Mouse (Mus musculus) midbrain, embryonic 15.5 days (tissue): ENCODE measurements around the gene Nfic. TPM values are rescaled to one million over a fixed set of nuclear protein-coding genes. Genes with fewer than 3 reads are reported as not detected.

ENCODE experiments used
- ATAC-seq: fragments of 200-750 bp; cut with Nextera tagmentation; replicated peaks from 2 replicates; pipeline ENCODE4 v1.8.0; 2017; ENCODE audit warnings: moderate TSS enrichment
- H3K27ac ChIP-seq: fragments of 300-500 bp; sonication (generic); 2 replicates; pipeline ENCODE4 v1.5.1; 2015; ENCODE audit warnings: mild to moderate bottlenecking, inconsistent platforms
- H3K27me3 ChIP-seq: fragments of 300-500 bp; sonication (generic); replicated peaks from 2 replicates; pipeline ENCODE4 v1.6.1; 2015; ENCODE audit warnings: inconsistent platforms
- H3K36me3 ChIP-seq: fragments of 300-500 bp; sonication (generic); replicated peaks from 2 replicates; pipeline ENCODE4 v1.6.1; 2015; ENCODE audit warnings: inconsistent platforms
- H3K4me1 ChIP-seq: fragments of 300-500 bp; sonication (generic); 2 replicates; pipeline ENCODE4 v1.6.1; 2015; ENCODE audit warnings: inconsistent platforms
- H3K4me2 ChIP-seq: fragments of 300-500 bp; sonication (generic); 2 replicates; pipeline ENCODE4 v1.6.1; 2015; ENCODE audit warnings: inconsistent platforms, mild to moderate bottlenecking, moderate library complexity
- H3K4me3 ChIP-seq: fragments of 300-500 bp; sonication (generic); 2 replicates; pipeline ENCODE4 v1.5.1; 2015; ENCODE audit warnings: mild to moderate bottlenecking, inconsistent platforms
- H3K9ac ChIP-seq: fragments of 300-500 bp; sonication (generic); 2 replicates; pipeline ENCODE4 v1.6.1; 2015; ENCODE audit warnings: mild to moderate bottlenecking, inconsistent platforms
- H3K9me3 ChIP-seq: fragments of 300-500 bp; sonication (generic); 2 replicates; pipeline ENCODE4 v1.6.1; 2016; ENCODE audit warnings: inconsistent platforms
- WGBS: fragments of 180-500 bp; shearing (Covaris S2); methylation state at CpG from one replicate; pipeline ENCODE4 v1.1.7; 2015; ENCODE audit warnings: mixed read lengths; 5-methylcytosine and 5-hydroxymethylcytosine counted together
- polyA plus RNA-seq: library from polyadenylated mRNA; unstranded; fragments of >200 nt; fragmentation: Nextera tagmentation; extraction: Ambion mirVana; gene quantifications from 2 replicates; pipeline ENCODE4 v1.2.1, GENCODE M21; 2015

Nfic gene
- polyA plus RNA-seq, 1 experiment from 2014 or later = 18.1 TPM

DNA sequence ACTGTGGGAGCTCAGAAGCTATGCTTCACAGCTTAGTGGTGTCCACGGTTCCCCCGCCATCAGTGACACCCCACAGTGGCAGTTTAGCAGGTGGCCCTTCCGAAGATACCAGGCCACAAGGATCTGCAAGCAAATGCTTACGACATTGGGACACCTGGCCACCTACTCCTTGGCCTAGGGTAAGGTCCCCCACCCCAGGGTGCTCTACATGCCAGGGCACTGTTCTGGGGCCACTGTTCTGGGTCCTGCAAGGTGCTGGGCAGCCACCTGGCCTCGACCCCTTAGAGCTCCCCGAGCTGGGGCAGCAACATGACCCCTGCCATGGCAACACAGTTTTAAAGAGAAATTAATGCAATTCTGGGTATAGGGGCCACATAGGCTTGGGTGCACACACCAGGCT is 39.7 kb upstream of the Nfic start:
- no peak overlapping the region for H3K27ac ChIP-seq
- 80% methylated on average over 6 of the region's 6 CpGs for WGBS
- H3K4me2 ChIP-seq = peak overlapping the region; percentile 84
- H3K9me3 ChIP-seq = no peaks in the 10 kb centered on the region
- H3K4me1 ChIP-seq = peaks cover 31% of the 10 kb centered on the region
- ATAC-seq = no peak
- H3K36me3 ChIP-seq = peaks cover 11% of the 10 kb centered on the region; the same call in 1 of the 2 replicates
- peak overlapping the region; percentile 83 for H3K4me3 ChIP-seq
- no peaks in the 10 kb centered on the region for H3K27me3 ChIP-seq
- H3K9ac ChIP-seq = peak overlapping the region; percentile 71

DNA sequence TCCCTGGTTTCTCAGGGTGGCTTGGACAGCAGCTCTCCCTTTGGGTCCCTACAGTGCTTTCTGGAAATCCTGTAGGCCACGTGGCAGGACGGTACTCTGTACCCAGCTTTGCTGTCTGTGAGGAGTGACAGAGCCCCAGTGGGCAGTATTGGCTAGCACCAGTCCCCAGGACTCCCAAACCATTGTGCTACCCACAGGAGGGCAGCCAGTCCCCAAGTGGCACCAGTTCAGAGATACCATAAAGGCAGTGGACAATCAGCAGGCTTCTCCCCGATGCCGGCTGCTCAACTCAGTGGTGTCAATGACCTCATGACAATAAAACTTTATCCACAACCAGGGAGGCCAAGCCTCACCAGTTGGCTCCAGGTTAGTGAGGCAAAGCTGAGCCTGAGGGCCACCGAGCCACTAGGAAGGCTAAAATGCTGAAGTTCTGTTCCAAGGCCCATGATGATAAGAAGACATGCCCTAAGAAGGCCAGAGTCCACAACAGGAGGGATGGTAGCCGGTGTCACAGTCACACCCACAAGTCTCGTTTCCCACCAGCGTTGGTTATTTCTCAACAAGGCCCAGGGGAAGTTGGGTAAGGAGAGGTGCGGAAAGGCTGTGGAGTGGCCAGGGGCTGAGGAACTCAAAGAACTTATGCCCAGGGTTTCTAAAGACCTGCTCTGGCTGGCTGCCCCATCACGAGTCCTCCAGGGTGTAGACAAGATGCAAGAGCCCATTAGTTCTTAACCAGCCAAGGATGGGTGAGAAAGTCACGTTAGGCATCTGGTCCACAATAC is 39.0 kb upstream of the Nfic start:
- Histone ChIP-seq H3K9ac (no peak overlapping the region), H3K9me3 (no peaks in the 10 kb centered on the region), H3K36me3 (peaks cover 16% of the 10 kb centered on the region; the same call in 1 of the 2 replicates), H3K4me2 (no peak overlapping the region; the same call in 1 of the 2 replicates), H3K4me1 (peaks cover 31% of the 10 kb centered on the region), H3K27ac (no peak overlapping the region), H3K4me3 (no peak overlapping the region), H3K27me3 (no peaks in the 10 kb centered on the region)
- ATAC-seq = no peak
- 89% methylated on average over 11 of the region's 11 CpGs for WGBS

DNA sequence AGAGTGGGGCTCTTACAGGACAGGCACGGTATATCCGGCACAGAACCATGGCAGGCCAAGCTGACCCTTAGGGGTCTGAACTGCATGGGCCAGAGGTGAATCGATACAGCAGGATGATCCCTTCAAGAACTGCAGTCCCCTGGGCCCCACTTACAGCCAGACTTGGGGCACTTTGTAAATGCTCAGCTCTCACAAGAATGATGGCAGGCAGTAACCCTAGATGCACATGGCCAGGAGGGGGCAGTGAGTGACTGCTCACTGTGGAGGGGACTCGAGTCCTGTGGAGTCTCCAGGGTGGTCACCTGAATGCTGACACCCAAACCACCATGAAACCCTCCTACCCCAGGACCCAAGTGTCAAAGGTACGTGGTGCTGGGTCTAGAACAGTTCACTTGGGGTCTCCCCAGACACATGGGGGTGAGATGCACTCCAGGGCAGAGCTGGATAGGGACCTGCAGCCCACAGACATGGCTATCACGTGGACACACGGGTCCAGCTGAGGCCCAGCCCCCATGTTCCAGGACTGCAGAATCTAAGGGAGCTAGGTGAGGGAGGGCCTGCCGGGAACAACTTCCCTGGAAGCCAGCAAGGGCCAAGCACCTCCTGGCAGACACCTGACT is 38.3 kb upstream of the Nfic start:
- no peaks in the 10 kb centered on the region for H3K27me3 ChIP-seq
- H3K9ac ChIP-seq = no peak overlapping the region
- H3K9me3 ChIP-seq = no peaks in the 10 kb centered on the region
- no peak overlapping the region for H3K4me3 ChIP-seq
- peaks cover 31% of the 10 kb centered on the region for H3K4me1 ChIP-seq
- ATAC-seq = no peak
- WGBS = 88% methylated on average over 8 of the region's 8 CpGs
- H3K27ac ChIP-seq = no peak overlapping the region
- H3K36me3 ChIP-seq = peaks cover 20% of the 10 kb centered on the region; the same call in 1 of the 2 replicates
- no peak overlapping the region for H3K4me2 ChIP-seq

DNA sequence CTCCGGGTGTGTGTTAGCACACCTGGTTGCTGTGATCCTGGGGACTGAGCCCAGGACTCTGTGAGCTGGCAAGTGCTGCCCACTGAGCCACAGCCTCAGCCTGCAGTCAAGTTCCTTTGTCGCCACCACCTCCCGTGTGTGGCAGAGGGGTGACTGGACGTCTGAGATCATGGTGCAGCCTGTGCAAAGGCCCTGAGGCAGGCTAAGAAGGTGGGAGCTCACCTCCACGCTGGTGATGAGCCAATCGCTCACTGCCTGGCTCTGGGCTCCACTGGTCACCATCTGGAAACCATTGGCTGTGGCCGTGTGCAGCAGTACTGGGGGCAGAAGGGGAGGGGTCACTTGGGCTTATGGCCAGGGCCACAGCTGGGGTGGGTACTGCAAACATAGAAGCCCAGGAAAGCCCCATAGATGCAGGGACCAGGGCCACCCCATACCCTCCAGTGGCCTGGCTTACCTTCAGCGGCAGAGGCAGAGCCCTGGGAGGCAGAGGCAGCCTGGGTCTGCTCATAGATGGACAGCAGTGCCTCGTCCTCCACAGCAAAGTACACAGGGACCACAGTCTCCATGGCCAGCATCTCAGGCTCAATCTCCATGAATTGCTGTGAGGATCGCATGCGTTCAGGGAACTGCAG is 37.3 kb upstream of the Nfic start:
- no peak overlapping the region for H3K9ac ChIP-seq
- no peaks in the 10 kb centered on the region for H3K27me3 ChIP-seq
- H3K4me3 ChIP-seq = no peak overlapping the region
- H3K27ac ChIP-seq = no peak overlapping the region
- H3K9me3 ChIP-seq = no peaks in the 10 kb centered on the region
- H3K36me3 ChIP-seq = peaks cover 28% of the 10 kb centered on the region; the same call in 1 of the 2 replicates
- ATAC-seq = no peak
- H3K4me2 ChIP-seq = no peak overlapping the region
- 93% methylated on average over 11 of the region's 11 CpGs for WGBS
- H3K4me1 ChIP-seq = peaks cover 29% of the 10 kb centered on the region

DNA sequence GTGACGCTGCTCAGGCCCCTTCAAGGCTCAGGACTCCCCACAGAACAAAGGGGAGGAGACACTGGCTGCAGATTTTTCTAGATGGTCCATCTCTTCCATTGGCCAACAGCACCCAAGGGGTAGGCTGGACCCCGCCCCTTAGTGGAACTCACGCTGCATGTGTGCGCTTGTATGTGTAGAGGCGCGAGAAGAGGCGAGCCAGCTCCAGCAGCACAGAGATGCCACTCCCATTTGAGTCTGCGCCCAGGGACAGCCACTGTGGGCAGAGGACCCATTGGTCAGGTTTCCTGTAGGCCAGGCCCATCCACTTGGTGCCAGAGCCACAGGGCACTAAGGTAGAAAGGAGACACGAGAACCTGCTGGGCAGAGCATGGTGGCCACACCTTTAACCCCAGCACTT is 35.6 kb upstream of the Nfic start:
- H3K9ac ChIP-seq = no peak overlapping the region
- ATAC-seq = no peak

DNA sequence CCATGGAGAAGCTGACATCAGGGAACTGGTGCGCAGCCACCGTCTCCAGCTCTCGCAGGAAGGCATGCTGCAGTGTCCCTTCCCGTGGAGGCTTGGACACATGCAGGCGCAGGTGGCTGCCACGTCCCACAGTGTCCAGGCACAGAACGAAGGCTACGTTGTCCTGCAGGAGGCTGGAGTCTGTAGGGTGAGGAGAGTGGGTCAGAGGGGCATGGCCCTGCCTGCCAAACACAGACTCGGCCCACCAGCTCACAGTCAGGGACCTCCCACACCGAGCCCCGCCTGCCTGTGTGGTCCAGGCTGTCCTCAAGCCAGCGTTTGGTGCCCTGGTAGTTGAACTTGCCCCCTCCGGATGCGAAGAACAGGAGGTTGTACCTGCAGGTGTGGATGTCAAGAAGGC is 34.5 kb upstream of the Nfic start:
- peaks cover 40% of the 10 kb centered on the region; the same call in 1 of the 2 replicates for H3K36me3 ChIP-seq
- H3K27me3 ChIP-seq = no peaks in the 10 kb centered on the region
- H3K4me2 ChIP-seq = no peak overlapping the region
- ATAC-seq = no peak
- no peak overlapping the region for H3K9ac ChIP-seq
- no peaks in the 10 kb centered on the region for H3K9me3 ChIP-seq
- H3K27ac ChIP-seq = no peak overlapping the region
- no peak overlapping the region for H3K4me3 ChIP-seq
- H3K4me1 ChIP-seq = peaks cover 17% of the 10 kb centered on the region
- whole genome bisulfite sequencing = 86% methylated on average over 14 of the region's 14 CpGs

More for the DNA sequence above, 35.6 kb upstream of the Nfic start:
- Histone ChIP-seq H3K4me2 (no peak overlapping the region), H3K9me3 (no peaks in the 10 kb centered on the region), H3K27me3 (no peaks in the 10 kb centered on the region), H3K4me1 (peaks cover 21% of the 10 kb centered on the region), H3K36me3 (peaks cover 40% of the 10 kb centered on the region; the same call in 1 of the 2 replicates), H3K4me3 (no peak overlapping the region), H3K27ac (no peak overlapping the region)
- 94% methylated on average over 9 of the region's 9 CpGs for WGBS

DNA sequence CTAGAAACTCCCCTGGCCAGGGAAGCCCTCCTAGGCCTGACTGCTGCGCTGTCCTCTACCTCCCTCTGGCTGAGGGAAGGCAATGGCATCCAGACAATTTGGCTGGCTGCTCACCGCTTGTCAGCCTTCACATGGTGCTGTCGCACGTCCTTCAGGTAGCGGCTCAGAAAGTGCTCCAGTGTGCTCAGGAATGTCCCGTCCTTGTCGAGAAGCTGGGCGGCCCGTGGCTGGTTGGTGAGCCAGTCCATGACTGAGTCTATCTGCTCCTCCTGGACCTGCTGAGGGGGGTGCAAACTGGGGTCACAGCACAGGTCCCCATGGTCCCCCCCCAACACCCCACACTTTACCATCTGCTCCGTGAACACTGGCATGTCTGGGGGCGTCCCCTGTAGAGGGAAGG is 32.6 kb upstream of the Nfic start:
- no peaks in the 10 kb centered on the region for H3K9me3 ChIP-seq
- no peaks in the 10 kb centered on the region for H3K27me3 ChIP-seq
- peaks cover 15% of the 10 kb centered on the region for H3K4me1 ChIP-seq
- no peak overlapping the region for H3K4me3 ChIP-seq
- WGBS = 91% methylated on average over 11 of the region's 11 CpGs
- no peak overlapping the region for H3K27ac ChIP-seq
- peaks cover 40% of the 10 kb centered on the region; the same call in 1 of the 2 replicates for H3K36me3 ChIP-seq
- H3K4me2 ChIP-seq = no peak overlapping the region
- H3K9ac ChIP-seq = no peak overlapping the region
- ATAC-seq = no peak

DNA sequence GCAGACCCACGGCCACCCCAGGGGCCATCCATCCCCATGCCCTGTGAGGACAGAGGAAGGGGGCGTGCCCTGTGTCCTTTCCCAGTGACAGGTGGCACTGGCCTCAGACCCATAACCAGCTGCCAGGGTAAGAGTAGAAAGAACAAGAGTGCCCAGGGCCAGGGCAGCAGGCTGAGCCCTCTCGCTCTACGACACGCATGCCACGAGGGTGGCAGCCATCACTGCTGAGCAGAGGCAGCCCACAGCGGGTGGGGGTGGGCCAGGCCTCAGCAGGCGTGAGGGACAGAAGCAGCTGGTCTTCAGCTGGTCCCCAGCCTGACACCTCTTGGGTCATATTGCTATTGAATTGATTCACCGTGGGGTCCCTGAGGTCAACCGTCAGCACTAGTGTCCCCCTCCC is 31.1 kb upstream of the Nfic start:
- H3K4me2 ChIP-seq = no peak overlapping the region
- WGBS = 88% methylated on average over 10 of the region's 10 CpGs
- H3K27ac ChIP-seq = no peak overlapping the region
- no peaks in the 10 kb centered on the region for H3K27me3 ChIP-seq
- no peaks in the 10 kb centered on the region for H3K9me3 ChIP-seq
- no peak overlapping the region for H3K9ac ChIP-seq
- peaks cover 35% of the 10 kb centered on the region; the same call in 1 of the 2 replicates for H3K36me3 ChIP-seq
- no peak for ATAC-seq
- peaks cover 20% of the 10 kb centered on the region for H3K4me1 ChIP-seq
- no peak overlapping the region for H3K4me3 ChIP-seq

DNA sequence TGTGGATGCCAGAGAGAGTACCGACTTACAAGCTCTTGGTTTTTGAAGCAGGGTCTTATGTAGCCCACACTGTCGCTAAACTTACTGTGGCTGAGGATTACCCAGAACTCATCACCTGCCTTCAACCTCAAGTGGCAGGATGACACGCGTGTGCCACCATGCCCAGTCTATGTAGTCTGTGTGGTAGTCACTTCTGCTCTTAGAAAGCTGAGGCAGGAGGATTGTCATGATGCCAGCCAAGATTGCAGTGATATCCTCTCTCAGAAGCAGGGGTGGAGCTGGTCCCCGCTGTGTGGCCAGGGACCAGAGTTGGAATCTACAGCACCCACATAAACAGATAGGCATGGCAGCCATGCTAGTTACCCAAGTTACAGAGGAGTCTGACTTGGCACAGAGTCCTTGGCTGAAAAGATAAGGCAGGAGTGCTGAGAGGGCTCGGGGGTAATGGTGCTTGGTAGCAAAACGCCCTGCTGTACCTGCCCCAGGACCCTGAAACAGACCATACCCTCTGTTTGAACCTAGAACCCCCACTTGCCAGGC is 30.1 kb upstream of the Nfic start:
- Histone ChIP-seq H3K9me3 (no peaks in the 10 kb centered on the region), H3K4me3 (no peak overlapping the region), H3K4me1 (peaks cover 28% of the 10 kb centered on the region), H3K27ac (0 out of 2 replicates have a peak overlapping the region, but pooled peaks have one; percentile 7), H3K4me2 (no peak overlapping the region), H3K27me3 (no peaks in the 10 kb centered on the region), H3K36me3 (peaks cover 28% of the 10 kb centered on the region; the same call in 1 of the 2 replicates), H3K9ac (no peak overlapping the region)
- 75% methylated on average over 7 of the region's 7 CpGs for WGBS
- no peak for ATAC-seq

DNA sequence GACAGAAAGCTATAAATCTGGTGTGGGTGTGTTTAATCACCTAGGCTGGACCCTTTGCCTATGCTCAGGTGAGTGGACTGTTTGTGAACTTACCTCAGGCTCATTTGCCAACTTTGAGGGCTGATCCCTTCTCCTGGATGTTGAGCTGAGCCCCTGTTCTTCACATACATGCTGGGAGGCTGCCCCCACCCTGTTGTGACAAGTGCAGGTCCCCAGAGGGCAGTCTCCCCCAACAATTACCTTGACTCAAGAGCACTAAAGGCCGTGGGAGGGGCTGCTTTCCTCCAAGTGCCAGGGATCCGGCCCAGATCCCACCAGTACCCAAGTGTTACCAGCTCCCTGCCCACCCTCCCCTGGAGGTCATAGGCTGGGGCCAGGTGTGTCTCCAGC is 29.6 kb upstream of the Nfic start:
- no peak overlapping the region for H3K4me2 ChIP-seq
- H3K9me3 ChIP-seq = no peaks in the 10 kb centered on the region
- WGBS = 36% methylated on average over 2 of the region's 2 CpGs
- H3K27me3 ChIP-seq = no peaks in the 10 kb centered on the region
- peaks cover 33% of the 10 kb centered on the region for H3K4me1 ChIP-seq
- H3K27ac ChIP-seq = peak overlapping the region; percentile 78
- H3K9ac ChIP-seq = no peak overlapping the region
- H3K4me3 ChIP-seq = no peak overlapping the region
- ATAC-seq = no peak
- H3K36me3 ChIP-seq = peaks cover 28% of the 10 kb centered on the region; the same call in 1 of the 2 replicates

DNA sequence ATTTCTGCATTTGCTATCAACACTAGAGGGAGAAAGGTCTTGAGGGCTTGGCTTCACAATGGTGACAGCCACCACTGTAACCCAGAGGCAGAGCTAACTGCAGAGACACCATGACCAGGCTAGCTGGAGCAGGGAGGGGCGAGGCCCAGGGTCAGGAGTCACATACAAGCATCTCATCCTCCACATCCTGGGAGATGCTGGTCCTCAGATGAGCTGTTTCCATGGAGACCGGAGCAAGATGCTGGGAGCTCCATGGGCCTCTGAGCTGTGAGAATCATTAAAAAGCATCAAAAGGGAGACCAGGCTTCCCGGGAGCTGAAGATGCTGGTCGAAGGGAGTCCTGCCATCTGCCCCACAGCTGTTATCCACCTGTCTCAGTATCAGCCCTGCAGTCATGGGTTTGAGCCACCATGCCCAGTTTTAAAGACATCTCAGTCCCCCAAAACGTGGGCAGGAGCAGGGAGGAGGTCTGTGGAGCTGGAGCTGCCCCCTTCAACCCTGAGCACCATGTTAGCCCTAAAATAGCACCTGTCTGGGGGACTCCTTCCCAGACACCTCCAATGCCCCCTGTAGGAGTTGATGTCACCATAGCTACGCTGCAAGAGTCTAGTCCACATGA is 29.1 kb upstream of the Nfic start:
- H3K9ac ChIP-seq = no peak overlapping the region
- H3K9me3 ChIP-seq = no peaks in the 10 kb centered on the region
- 34% methylated on average over 6 of the region's 6 CpGs for WGBS
- H3K36me3 ChIP-seq = peaks cover 25% of the 10 kb centered on the region; the same call in 1 of the 2 replicates
- no peak overlapping the region for H3K4me3 ChIP-seq
- 0 out of 2 replicates have a peak overlapping the region, but pooled peaks have one; percentile 6 for H3K4me2 ChIP-seq
- ATAC-seq = peak; percentile 15
- peak overlapping the region; percentile 78 for H3K27ac ChIP-seq
- no peaks in the 10 kb centered on the region for H3K27me3 ChIP-seq
- peaks cover 37% of the 10 kb centered on the region for H3K4me1 ChIP-seq
